Mouse (Mus musculus): ENCODE results near the gene Olfr480.

Gene Olfr480

DNA sequence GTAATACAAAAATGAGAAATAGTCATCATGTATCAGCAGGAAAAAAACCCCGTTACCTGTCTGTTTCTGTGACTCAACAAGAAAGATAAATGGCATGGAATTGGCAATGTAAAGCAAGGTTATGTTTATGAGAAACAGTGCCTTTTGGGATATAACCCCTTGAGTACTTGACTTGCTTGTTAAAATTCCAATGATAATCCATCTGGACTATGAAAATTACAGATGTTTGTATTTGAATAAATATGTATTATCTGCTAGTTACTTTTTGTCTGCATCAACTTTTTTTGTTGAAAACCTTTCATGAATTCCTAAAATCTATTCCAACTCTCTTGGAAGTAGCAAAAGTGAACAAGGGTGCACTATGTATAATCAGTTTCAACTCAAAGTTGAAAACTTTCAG is at the start of gene Olfr480:
Gene Olfr480 (minus strand): TSS at position 101 of the 400 bp plus-strand sequence.
- DNase-seq = no peak

DNA sequence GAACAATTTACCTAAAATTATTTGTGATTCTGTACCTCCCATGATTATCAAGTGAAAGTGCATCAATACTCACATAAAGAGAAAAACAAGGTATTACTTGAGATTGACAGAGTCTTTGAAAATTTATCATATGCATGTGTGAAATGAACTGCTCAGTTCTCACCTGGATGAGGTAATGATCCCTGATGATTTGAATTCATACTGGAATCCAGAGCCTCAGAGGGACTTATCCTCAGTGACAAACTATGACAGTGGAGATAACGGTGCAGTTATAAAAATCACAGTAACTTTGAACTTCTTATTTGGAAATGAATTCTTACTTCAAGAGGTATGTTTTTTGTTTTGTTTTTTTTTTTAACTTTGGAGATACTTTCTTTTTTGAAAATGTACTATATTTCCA is 33.4 kb upstream of the Olfr480 start, which contains the start of gene Olfr483:
Gene Olfr483 (plus strand): TSS at position 301 of the 400 bp plus-strand sequence.
- no peak for DNase-seq

DNA sequence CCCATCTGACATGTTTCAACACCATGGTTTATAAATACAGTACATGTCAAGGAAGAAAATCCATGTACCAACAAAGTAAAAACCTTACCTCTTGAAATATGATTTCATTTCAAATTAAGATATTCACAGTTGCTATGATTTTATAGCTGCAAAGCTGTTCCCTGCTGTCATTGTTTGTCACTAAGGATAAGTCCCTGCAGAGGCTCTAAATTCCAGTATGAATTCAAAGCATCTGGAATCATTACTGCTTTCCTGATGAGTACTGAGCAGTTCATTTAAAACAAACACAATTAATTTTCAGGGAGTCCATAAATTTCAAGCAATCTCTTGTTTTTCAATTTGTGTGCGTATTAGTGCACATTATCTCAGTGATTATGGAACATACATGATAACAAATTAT is 30.3 kb upstream of the Olfr480 start, which contains the start of gene Olfr482:
Gene Olfr482 (minus strand): TSS at position 101 of the 400 bp plus-strand sequence.
- DNase-seq = no peak

DNA sequence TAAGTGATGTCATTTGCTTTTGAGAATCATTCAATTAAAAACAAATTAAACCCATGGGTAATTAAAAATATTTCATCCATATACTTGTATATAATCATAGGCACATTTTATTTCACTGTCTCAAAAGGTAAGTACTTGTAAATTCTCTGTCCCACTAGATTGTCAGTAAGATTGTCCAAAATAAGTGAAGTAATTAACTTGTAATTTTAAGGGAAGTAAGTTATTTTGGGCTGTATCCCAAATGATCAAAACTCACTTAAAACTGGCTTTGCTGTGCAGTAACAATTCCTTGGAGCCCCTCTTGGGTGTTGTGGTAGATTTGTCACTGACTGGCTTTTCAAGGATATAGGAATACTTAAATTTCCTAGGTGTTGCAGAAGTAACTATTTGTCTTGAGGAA is 12.4 kb upstream of the Olfr480 start, which contains the start of gene Olfr481:
Gene Olfr481 (plus strand): TSS at position 301 of the 400 bp plus-strand sequence.
- DNase-seq = no peak

DNA sequence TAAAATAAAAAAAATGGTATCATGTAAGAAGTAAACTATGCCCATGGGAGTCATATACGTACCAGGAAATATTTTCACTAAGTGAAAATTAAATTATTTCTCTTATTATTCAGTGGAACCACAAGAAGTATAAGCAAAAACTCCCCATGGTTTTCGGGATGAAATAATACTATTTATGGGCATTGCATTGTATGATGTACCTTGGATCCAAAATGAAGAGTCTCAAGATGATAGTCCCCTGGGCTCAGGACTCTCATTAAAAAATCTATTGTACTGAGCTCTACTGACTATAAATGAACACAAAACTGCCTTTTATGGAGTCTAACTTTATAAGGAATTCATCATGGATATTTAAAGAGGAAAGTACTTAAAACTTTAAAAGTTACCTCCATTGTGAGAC is 16.8 kb downstream of the Olfr480 start, which contains the start of gene Olfr479:
Gene Olfr479 (plus strand): TSS at position 301 of the 400 bp plus-strand sequence.
- no peak for DNase-seq

DNA sequence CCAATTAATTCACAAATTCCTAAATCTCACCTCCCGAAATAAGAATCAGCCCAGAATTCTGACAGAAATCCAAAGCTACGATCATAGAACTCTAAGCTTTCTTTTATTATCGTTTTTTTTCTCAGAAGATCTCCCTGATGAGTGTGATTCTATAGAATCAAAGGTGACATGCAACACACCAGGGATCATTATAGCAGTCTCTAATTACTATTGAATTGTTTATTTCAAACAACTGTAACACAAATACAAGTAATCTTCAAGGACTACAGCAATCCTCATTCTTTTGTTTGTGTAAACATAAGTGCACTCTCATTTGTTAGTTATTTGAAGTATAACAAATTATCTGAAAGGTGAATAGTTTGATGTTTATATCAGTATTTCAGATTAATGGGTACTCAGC is 33.3 kb downstream of the Olfr480 start, which contains the start of gene Olfr478:
Gene Olfr478 (minus strand): TSS at position 101 of the 400 bp plus-strand sequence.
- DNase-seq = no peak
